Mouse (Mus musculus) neural tube, embryonic 15.5 days (tissue): ENCODE measurements around the gene Dennd6b. TPM values are rescaled to one million over a fixed set of nuclear protein-coding genes. Genes with fewer than 3 reads are reported as not detected.

Source experiments
- ATAC-seq: fragments of 200-750 bp; cut with Nextera tagmentation; 2 replicates; pipeline ENCODE4 v1.8.0; 2017; ENCODE audit warnings: mild to moderate bottlenecking, moderate TSS enrichment, moderate library complexity; ENCODE audit not compliant: low FRiP score
- H3K27ac ChIP-seq: fragments of 300-500 bp; sonication (generic); replicated peaks from 2 replicates; pipeline ENCODE4 v1.5.1; 2015; ENCODE audit warnings: mild to moderate bottlenecking, inconsistent platforms
- H3K27me3 ChIP-seq: fragments of 300-500 bp; sonication (generic); replicated peaks from 2 replicates; pipeline ENCODE4 v1.6.1; 2015; ENCODE audit warnings: inconsistent platforms
- H3K36me3 ChIP-seq: fragments of 300-500 bp; sonication (generic); 2 replicates; pipeline ENCODE4 v1.6.1; 2015; ENCODE audit warnings: inconsistent platforms
- H3K4me1 ChIP-seq: fragments of 300-500 bp; sonication (generic); 2 replicates; pipeline ENCODE4 v1.6.1; 2015; ENCODE audit warnings: inconsistent platforms
- H3K4me2 ChIP-seq: fragments of 300-500 bp; sonication (generic); 2 replicates; pipeline ENCODE4 v1.6.1; 2015; ENCODE audit warnings: inconsistent platforms, mild to moderate bottlenecking, moderate library complexity
- H3K4me3 ChIP-seq: fragments of 300-500 bp; sonication (generic); replicated peaks from 2 replicates; pipeline ENCODE4 v1.5.1; 2015; ENCODE audit warnings: mild to moderate bottlenecking, inconsistent platforms
- H3K9ac ChIP-seq: fragments of 300-500 bp; sonication (generic); replicated peaks from 2 replicates; pipeline ENCODE4 v1.6.1; 2015; ENCODE audit warnings: mild to moderate bottlenecking, inconsistent platforms
- H3K9me3 ChIP-seq: fragments of 300-500 bp; sonication (generic); replicated peaks from 2 replicates; pipeline ENCODE4 v1.6.1; 2016; ENCODE audit warnings: inconsistent platforms
- WGBS: fragments of 180-500 bp; shearing (Covaris S2); methylation state at CpG from one replicate; pipeline ENCODE4 v1.1.7; 2015; ENCODE audit warnings: mixed read lengths; 5-methylcytosine and 5-hydroxymethylcytosine counted together
- polyA plus RNA-seq: library from polyadenylated mRNA; unstranded; fragments of >200 nt; fragmentation: Nextera tagmentation; extraction: Ambion mirVana; gene quantifications from 2 replicates; pipeline ENCODE4 v1.2.1, GENCODE M21; 2015

Gene Dennd6b
- polyA plus RNA-seq, 1 experiment from 2014 or later, result 91.0 TPM

DNA sequence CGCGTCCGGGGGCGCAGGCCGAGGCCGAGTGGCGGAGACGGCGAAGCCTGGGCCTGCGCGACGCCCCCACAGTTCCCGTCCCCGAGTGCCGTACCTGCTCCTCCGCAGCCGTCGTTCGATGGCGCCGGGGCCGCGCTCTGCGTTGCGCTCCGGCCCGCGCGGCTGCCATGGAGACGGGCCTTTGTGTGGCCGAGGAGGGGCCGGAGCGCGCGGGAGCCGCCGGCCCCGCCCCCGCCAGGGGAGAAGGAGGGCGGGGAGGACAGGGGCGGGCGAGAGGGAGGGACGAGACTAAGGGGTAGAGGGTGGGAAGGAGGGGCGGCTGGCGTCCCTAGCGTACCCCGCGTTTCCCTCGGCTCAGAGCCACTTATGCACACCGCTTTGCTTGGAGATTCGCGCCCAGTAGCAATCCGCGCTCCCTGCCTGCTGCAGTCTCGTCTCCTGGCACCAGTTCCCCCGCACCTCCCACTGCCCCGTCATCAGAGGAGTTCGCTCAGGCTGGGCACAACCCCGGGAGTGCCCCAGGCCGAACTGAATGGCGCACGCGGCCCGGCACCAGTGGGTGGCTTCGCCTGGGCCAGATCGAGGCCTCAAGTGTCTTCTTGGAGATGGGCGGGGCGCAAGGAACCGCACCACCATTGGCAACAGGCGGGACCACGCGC is 15.6 kb downstream of the Dennd6b start, which contains the start of gene Plxnb2:
TSS of gene Plxnb2 (minus strand) at position 218 of the 659 bp plus-strand sequence.
- peak; percentile 91 for ATAC-seq
- peak within 1 kb of the TSS; percentile 90 for H3K4me2 ChIP-seq
- H3K36me3 ChIP-seq, result peaks cover 13% of the 10 kb centered on the region
- peak within 1 kb of the TSS; percentile 94 for H3K9ac ChIP-seq
- H3K4me1 ChIP-seq, result peaks cover 69% of the 10 kb centered on the region
- under 1% methylated on average over 72 of the region's 72 CpGs for WGBS
- H3K4me3 ChIP-seq, result peak within 1 kb of the TSS; percentile 76
- peak within 1 kb of the TSS; percentile 91 for H3K27ac ChIP-seq
- H3K9me3 ChIP-seq, result no peaks in the 10 kb centered on the region
- no peaks in the 10 kb centered on the region for H3K27me3 ChIP-seq

DNA sequence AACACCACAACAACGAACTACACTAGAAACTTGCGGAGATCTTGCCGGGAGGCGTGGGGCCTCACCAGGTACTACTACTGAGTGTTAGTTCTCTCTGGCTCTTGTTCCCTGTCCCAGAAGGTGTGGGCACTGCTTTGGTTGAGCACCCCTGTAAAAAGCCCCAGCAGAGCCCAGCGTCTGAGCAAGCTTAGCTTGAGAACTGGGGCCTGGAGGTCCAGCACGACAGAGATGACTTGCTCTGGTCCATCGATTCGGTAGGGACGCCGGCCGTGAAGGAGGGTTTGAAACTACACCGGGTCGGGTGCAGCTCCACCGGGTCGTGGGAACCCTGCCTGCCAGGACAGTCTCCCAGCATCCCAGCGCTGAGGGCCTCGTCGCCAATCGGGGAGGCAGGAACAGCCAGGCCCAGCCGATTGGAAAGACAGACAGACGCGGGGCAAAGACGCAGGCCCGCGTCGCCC is 16.2 kb downstream of the Dennd6b start:
- peaks cover 75% of the 10 kb centered on the region for H3K4me1 ChIP-seq
- H3K4me3 ChIP-seq, result peak overlapping the region; percentile 76
- peak overlapping the region; percentile 90 for H3K4me2 ChIP-seq
- H3K9ac ChIP-seq, result peak overlapping the region; percentile 94
- no peaks in the 10 kb centered on the region for H3K9me3 ChIP-seq
- peak; percentile 14 for ATAC-seq
- under 1% methylated on average over 25 of the region's 26 CpGs for WGBS
- H3K27me3 ChIP-seq, result no peaks in the 10 kb centered on the region
- peak overlapping the region; percentile 91 for H3K27ac ChIP-seq
- H3K36me3 ChIP-seq, result peaks cover 7% of the 10 kb centered on the region; the same call in 1 of the 2 replicates

DNA sequence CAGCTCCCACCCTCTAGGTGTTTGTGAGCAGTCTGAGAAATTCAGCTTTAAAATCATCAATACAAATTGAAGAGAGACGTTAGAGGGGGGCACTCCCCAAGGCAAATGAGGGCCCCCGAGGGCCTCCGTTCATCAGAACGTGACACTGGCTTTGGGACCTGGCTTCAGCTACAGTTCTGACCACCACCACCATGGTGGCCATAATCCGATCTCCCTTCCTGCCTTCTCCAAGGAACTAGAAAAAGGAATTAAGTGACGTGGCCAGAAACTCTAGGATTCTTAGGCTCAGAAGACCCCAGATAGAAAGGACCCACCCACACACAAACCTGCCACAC is 16.7 kb downstream of the Dennd6b start:
- H3K4me3 ChIP-seq, result peak overlapping the region; percentile 76
- H3K4me2 ChIP-seq, result peak overlapping the region; percentile 90
- peak overlapping the region; percentile 94 for H3K9ac ChIP-seq
- 2% methylated on average over 6 of the region's 6 CpGs for WGBS
- ATAC-seq, result no peak
- no peaks in the 10 kb centered on the region for H3K9me3 ChIP-seq
- H3K4me1 ChIP-seq, result peaks cover 77% of the 10 kb centered on the region
- H3K27me3 ChIP-seq, result no peaks in the 10 kb centered on the region
- H3K27ac ChIP-seq, result peak overlapping the region; percentile 91
- H3K36me3 ChIP-seq, result peaks cover 4% of the 10 kb centered on the region; the same call in 1 of the 2 replicates

DNA sequence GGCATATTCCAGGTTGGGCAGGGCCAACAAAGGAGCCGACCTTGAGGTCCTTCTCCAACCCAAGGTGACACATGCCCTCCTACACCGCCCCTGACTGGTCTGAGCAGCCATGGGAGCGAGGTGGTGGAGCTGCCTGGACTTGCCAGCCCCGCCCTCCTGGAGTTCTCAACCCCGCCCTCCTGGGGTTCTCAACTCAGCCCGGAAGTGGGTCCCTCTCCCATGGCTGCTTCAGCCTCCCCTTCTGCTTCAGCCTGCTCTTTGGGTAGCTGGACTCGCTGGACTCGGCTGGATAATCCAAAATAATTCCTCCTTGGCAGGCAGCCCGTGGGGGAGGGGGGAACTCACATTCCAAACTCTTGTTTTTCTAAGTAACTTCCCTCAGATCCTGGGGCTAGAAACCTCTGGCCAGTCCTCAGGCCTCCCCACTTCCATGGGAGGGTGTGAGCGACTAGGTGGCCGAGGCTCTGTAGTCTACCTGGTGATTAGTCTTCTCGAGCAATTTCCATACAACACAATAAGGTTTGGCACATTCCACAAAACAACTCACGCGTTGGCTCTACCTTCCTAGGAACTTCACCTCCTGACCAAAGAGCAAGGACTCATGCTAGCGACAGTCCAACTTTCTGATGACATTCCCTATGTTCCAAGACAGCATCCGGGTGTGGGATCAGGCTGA is 17.2 kb downstream of the Dennd6b start:
- Histone ChIP-seq H3K4me3 (peak overlapping the region; percentile 76), H3K4me1 (peaks cover 78% of the 10 kb centered on the region), H3K36me3 (0 out of 2 replicates have a peak, but pooled peaks cover 3% of the 10 kb centered on the region), H3K9ac (peak overlapping the region; percentile 94), H3K27ac (peak overlapping the region; percentile 91), H3K4me2 (peak overlapping the region; percentile 90), H3K27me3 (no peaks in the 10 kb centered on the region), H3K9me3 (no peaks in the 10 kb centered on the region)
- no peak for ATAC-seq
- WGBS, result 3% methylated on average over 16 of the region's 16 CpGs

DNA sequence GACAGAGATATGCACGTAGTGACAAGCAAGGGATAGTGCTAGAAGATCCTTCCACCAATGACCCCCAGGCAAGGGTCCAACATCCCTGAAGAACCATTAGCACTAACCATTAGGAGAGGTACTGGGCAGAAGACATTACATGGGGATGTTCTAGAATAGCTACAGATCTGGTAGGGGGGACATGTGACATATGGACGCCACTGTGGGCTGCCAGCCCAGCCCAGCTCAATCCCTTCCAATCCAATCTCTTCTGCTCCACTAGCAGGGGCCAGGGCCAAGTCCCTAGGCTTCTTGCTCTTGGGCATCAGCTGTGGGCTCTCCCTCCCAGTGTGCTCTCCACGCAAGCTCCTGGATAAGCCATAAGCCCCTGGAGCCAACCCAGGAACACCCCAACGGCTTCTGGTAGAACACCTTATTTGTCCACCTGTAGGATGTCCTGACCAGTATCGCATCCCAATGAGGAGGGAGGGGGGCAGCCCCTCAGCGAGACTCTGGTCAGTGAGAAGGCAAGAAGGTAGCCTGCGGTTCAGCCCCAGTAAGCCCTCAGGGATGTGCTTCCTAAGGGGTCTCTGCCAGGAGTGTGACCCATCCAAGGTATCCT is 17.9 kb downstream of the Dennd6b start:
- Histone ChIP-seq H3K9ac (peak overlapping the region; percentile 94; the same call in 1 of the 2 replicates), H3K27me3 (no peaks in the 10 kb centered on the region), H3K4me1 (peaks cover 82% of the 10 kb centered on the region), H3K36me3 (no peaks in the 10 kb centered on the region), H3K4me2 (peak overlapping the region; percentile 90), H3K9me3 (no peaks in the 10 kb centered on the region), H3K27ac (peak overlapping the region; percentile 91), H3K4me3 (peak overlapping the region; percentile 76)
- no peak for ATAC-seq
- WGBS, result 69% methylated on average over 7 of the region's 7 CpGs

DNA sequence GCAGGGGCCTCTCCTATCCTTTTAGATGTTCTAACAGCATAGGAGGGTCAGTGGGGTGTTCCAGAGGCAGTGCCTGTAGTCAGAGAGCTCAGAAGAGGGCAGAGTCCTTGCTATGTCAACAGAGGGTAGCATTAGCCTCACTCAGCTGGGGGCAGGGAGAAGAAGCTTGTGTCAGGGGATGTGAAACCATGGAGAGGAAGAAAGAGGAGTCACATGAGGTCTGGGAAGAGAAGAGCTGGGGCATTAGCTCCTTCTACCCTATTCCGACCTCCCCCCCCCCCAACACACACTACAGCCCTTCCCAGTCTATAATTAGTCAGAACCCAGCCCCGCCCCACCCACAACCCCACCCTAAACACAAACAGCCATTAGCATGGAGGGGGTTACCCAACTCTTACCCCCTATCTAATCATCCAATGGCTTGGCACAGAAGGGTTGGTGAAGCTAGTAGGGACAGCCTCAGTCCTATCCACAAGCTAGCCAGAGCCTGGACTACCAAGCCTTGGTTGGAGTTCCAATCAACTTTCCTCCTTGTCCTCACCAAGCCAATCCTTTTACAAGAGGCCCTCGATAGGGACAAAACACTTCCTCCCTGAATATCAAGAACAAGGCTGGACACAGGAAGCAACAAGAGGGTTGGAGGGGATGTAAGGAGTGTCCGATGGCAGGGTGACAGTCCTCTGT is 18.6 kb downstream of the Dennd6b start:
- H3K9ac ChIP-seq, result peak overlapping the region; percentile 26; the same call in 1 of the 2 replicates
- H3K27me3 ChIP-seq, result no peaks in the 10 kb centered on the region
- H3K9me3 ChIP-seq, result no peaks in the 10 kb centered on the region
- peak overlapping the region; percentile 90 for H3K4me2 ChIP-seq
- no peak for ATAC-seq
- H3K4me3 ChIP-seq, result peak overlapping the region; percentile 76; the same call in 1 of the 2 replicates
- 68% methylated on average over 4 of the region's 4 CpGs for WGBS
- H3K4me1 ChIP-seq, result peaks cover 87% of the 10 kb centered on the region
- no peaks in the 10 kb centered on the region for H3K36me3 ChIP-seq
- H3K27ac ChIP-seq, result peak overlapping the region; percentile 42

DNA sequence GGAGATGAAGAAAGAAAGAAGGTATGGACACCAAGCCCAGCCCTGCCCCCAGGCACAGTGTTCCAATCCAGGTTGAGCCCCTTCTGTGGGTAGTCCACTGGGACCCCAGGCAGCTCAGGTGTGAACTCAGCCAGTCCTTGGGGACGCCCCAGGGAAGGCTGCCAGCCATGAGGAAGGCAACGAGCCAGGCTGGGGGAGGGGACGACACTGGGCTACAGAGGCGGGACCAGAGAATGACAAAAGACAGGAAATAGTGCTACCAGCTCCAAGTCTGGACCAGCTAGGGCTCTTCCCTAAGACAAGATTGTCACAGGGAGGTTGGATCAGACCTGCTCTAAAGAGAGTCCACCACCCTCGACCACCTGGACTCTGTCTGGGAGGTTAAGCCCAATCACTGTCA is 19.2 kb downstream of the Dennd6b start:
- Histone ChIP-seq H3K27me3 (no peaks in the 10 kb centered on the region), H3K36me3 (no peaks in the 10 kb centered on the region), H3K4me2 (peak overlapping the region; percentile 90), H3K27ac (peak overlapping the region; percentile 42), H3K9ac (0 out of 2 replicates have a peak overlapping the region, but pooled peaks have one; percentile 26), H3K4me1 (peaks cover 87% of the 10 kb centered on the region), H3K9me3 (no peaks in the 10 kb centered on the region), H3K4me3 (no peak overlapping the region)
- 9% methylated on average over 5 of the region's 5 CpGs for WGBS
- ATAC-seq, result no peak

DNA sequence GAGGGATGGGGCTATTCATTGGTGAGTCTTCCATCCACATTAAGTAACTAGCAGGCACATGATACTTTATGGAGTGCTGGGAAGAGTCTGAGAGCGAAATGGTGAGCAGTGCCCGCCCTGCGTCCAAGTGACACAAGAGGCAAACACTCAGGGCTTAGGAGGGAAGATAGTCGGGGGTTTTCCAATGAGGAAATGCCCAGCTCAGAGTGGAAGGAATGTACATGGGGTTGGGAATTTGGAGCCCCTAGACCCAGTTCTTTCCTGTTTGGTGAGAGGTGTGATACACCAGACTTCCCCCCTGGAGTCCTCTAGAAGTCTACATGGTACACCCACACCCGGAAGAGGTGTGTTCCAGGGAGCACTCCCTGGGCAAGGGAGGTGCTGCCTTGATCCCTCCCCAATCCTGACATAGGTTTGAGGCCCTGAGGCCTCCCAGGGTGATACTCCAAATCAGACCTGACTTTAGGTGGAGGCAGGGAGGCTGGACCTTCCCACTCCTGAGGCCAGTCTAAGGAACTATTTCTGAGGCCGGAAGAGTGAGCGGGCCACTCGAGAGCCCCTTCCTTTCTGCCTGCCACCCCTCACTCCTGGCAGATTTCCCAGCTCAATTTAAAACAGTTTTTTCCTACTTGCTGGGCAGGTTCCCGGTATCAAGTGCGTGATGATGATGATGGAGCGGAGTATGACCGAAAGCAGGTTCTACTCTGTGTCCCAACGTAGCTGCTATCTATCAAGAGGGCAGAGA is 20.7 kb downstream of the Dennd6b start:
- Histone ChIP-seq H3K9ac (no peak overlapping the region), H3K27me3 (no peaks in the 10 kb centered on the region), H3K4me3 (no peak overlapping the region), H3K4me1 (peaks cover 88% of the 10 kb centered on the region), H3K27ac (no peak overlapping the region; the same call in 1 of the 2 replicates), H3K9me3 (no peaks in the 10 kb centered on the region), H3K36me3 (no peaks in the 10 kb centered on the region), H3K4me2 (no peak overlapping the region)
- 75% methylated on average over 13 of the region's 13 CpGs for WGBS
- no peak for ATAC-seq

DNA sequence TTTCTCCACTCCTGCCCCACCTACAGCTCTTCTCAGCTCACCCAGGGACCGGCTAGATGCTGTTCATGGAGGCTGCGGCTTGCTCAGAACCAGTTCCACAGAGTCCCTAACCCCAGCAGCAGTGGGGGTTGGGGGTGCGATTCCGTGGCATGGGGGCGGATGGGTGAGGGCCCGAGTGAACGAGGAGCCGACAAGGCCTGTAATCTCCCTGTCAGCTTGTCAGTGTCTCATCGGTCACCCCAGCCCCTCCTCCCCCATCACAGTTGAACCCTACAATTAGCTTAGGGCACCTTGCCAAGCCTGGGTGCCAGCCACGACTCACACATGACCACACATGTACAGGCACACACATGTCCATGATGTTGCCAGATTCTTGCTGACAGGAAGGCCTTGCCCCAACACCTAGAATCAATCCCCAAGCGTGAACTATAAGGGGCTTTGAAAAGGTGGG is 21.4 kb downstream of the Dennd6b start:
- 60% methylated on average over 11 of the region's 11 CpGs for WGBS
- no peak overlapping the region; the same call in 1 of the 2 replicates for H3K4me2 ChIP-seq
- no peaks in the 10 kb centered on the region for H3K9me3 ChIP-seq
- no peak overlapping the region for H3K4me3 ChIP-seq
- H3K27me3 ChIP-seq, result no peaks in the 10 kb centered on the region
- no peak for ATAC-seq
- no peak overlapping the region for H3K9ac ChIP-seq
- H3K27ac ChIP-seq, result no peak overlapping the region
- 0 out of 2 replicates have a peak, but pooled peaks cover 4% of the 10 kb centered on the region for H3K36me3 ChIP-seq
- peaks cover 95% of the 10 kb centered on the region for H3K4me1 ChIP-seq

DNA sequence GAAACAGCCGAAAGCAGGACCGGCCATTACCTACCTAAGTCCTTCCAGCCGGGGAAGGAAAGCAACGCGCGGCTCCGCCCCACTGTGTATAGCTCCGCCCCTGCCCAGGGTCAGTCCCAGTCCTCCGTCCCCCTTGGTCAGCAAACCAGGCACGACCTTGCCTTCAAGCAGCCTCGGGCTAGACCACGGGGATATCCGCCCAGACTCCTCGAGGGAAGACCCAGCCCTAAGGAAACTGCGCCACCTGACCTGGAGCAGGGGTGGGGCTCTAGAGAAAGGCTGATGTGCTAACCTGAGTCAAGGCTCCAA is 22.4 kb downstream of the Dennd6b start:
- peak overlapping the region; percentile 96 for H3K4me2 ChIP-seq
- peak overlapping the region; percentile 54 for H3K4me3 ChIP-seq
- no peaks in the 10 kb centered on the region for H3K27me3 ChIP-seq
- H3K9ac ChIP-seq, result peak overlapping the region; percentile 65
- peak; percentile 45 for ATAC-seq
- no peaks in the 10 kb centered on the region for H3K9me3 ChIP-seq
- peak overlapping the region; percentile 81 for H3K27ac ChIP-seq
- H3K36me3 ChIP-seq, result 0 out of 2 replicates have a peak, but pooled peaks cover 5% of the 10 kb centered on the region
- peaks cover 96% of the 10 kb centered on the region for H3K4me1 ChIP-seq
- WGBS, result 2% methylated on average over 15 of the region's 15 CpGs
